Mouse (Mus musculus) ZHBTc4 (cell line): ENCODE results near the gene Gm45337.

ENCODE experiments used
- DNase-seq: peaks from one replicate; pipeline ENCODE4 v3.0.0-alpha.2; 2011; ENCODE audit warnings: low read depth, low spot score

Gm45337 gene

GRCm38 (mm10) chr7:142104747-142105146, 39.7 kb downstream of the Gm45337 start:
- DNase-seq: no peak

GRCm38 (mm10) chr7:142097776-142098175, 46.6 kb downstream of the Gm45337 start:
- peak; percentile 85 for DNase-seq

GRCm38 (mm10) chr7:142096701-142097100, 47.7 kb downstream of the Gm45337 start:
- no peak for DNase-seq

- DNase-seq: peak; percentile 92
Measured at GRCm38 (mm10) chr7:142095183-142095931, 49.0 kb downstream of the Gm45337 start, which contains the start of gene Dusp8. Dusp8 (minus strand) TSS chr7:142095843.

- peak; percentile 65 for DNase-seq
Measured at GRCm38 (mm10) chr7:142094301-142095143, 49.9 kb downstream of the Gm45337 start.

- DNase-seq: no peak
Measured at GRCm38 (mm10) chr7:142093696-142094240, 50.6 kb downstream of the Gm45337 start.
